Mouse (Mus musculus): ENCODE measurements at regions not wholly inside any gene's neighbourhood (a gene's known extent, or its start where the extent isn't known, plus 50 kb on each side); places are given as distances from the start of the nearest gene placed in this dataset.

GRCm38 (mm10) chr6:82860485-82860884, 79.1 kb downstream of the Sema4f start:
- no peak for DNase-seq (ENCODE audit: low spot score in 2 of 2)

GRCm38 (mm10) chr6:82856218-82856617, 82.0 kb upstream of the Hk2 start:
- no peak for DNase-seq (ENCODE audit: low spot score in 2 of 2)

DNA sequence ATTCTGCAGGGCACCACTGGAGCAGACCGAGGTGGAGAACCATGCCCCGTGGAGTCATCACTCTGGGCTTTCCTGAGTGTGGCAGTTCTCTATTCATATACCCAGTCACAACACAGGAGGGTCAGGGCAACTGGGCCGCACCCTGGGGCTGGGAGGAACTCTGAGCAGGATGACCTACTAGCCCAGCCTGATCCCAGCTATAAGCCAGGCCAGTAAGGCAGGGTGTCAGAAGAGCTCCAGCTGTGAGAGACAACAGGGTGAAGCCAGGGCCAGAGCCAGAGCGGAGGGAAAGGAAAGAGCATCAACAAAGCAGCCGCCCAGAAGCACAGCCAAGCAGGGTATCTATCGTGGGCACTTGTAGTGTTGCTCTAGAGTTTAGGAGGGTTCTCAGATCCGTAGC, 81.1 kb upstream of the Hk2 start:
- no peak for DNase-seq (ENCODE audit: low spot score in 2 of 2)

- DNase-seq (ENCODE audit: low spot score in 2 of 2) = no peak
These were observed 80.5 kb upstream of the Hk2 start for GRCm38 (mm10) chr6:82854780-82855179.

- DNase-seq (ENCODE audit: low spot score in 2 of 2) = no peak
These were observed 80.1 kb upstream of the Hk2 start for GRCm38 (mm10) chr6:82854338-82854737.

GRCm38 (mm10) chr6:82853076-82853475, 78.8 kb upstream of the Hk2 start:
- DNase-seq (ENCODE audit: low spot score in 2 of 2) = peak; percentile 26 to 64

GRCm38 (mm10) chr6:82850556-82850955, 76.3 kb upstream of the Hk2 start:
- no peak for DNase-seq (ENCODE audit: low spot score in 2 of 2)

DNA sequence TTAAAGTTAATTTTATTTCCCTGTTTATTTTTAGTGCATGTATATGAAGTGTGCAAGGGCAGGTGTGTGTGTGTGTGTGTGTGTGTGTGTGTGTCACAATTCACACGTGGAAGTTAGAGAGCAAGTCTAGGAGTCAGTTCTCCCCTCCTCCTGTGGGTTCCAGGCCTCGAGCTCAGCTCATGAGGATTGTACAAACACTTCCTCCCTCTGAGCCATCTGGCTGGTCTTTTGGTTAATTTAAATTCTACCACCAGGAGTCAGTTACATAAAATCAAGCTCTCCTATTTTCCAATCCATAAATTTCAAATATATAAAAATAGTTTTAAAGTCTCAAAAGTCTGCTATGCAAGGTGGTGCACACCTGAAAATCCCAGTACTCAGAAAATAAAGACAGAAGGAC, 73.3 kb upstream of the Hk2 start:
- peak in 1 of 2 experiments; percentile 30 for DNase-seq (ENCODE audit: low spot score in 2 of 2)

DNA sequence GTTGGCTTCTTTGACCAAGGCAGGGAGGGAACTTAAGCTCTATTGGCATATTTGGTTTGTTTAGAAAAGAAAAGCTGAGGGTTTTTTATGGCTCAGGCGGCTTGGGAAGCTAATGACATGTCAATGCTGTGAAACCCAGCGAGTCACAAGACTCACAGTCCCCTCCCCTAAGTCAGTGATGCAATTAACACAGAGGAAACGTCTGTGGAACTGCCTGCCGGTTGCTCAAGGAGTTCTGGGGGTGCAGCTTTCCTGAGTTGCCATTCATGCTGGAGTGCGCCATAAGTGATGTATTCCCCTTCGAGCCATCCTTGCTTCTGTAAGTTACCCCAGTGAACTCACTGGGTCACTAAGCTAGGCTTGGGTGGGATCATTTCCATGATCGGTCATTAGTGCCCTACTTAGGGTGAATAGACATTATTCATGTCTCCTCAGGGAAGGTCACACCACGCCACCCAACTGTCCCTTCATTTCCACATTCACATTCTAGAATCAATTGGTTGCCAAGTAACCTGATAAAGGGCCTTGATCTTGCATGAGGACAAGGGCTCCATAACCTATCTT, 72.4 kb upstream of the Hk2 start:
- DNase-seq (ENCODE audit: low spot score in 2 of 2) = no peak

DNA sequence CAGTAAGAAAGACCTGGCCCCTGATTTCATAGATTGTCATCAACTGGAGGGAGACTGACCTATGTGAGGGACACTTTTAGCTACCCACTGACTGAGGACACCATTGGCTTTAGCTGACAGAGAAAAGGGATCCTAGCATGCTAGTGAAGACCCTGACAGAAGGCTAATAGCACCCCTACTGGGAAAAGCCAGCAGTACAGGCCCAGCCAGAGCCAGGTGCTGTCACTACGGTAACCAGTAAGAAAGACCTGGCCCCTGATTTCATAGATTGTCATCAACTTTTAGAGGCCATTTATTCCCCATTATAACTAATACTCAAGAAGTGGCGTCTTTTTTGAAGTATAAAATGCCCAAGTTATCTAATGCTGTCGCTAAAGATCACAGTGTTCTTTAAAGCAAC, 70.2 kb upstream of the Hk2 start:
- peak in 1 of 2 experiments; percentile 13 for DNase-seq (ENCODE audit: low spot score in 2 of 2)

DNA sequence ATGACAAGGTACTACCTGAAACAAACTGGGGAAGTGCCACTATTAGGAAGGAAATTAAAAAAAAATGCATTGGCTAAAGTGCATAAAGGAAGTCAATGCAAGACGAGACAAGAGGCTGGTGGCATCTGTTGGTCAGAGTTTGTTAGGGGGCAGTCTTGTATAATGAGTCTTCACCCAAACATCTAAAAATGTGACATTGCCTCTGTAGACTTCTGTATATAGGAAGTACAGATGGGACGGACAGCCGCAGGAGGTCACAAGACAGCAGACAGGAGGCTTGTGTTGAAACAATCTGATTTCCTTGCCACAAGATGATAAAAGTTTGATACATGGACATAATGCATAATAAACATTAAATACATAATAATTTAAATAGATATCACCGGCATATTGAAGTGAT, 69.6 kb upstream of the Hk2 start:
- no peak for DNase-seq (ENCODE audit: low spot score in 2 of 2)

- no peak for DNase-seq (ENCODE audit: low spot score in 2 of 2)
These were observed 63.0 kb upstream of the Hk2 start for GRCm38 (mm10) chr6:82837246-82837645.

DNA sequence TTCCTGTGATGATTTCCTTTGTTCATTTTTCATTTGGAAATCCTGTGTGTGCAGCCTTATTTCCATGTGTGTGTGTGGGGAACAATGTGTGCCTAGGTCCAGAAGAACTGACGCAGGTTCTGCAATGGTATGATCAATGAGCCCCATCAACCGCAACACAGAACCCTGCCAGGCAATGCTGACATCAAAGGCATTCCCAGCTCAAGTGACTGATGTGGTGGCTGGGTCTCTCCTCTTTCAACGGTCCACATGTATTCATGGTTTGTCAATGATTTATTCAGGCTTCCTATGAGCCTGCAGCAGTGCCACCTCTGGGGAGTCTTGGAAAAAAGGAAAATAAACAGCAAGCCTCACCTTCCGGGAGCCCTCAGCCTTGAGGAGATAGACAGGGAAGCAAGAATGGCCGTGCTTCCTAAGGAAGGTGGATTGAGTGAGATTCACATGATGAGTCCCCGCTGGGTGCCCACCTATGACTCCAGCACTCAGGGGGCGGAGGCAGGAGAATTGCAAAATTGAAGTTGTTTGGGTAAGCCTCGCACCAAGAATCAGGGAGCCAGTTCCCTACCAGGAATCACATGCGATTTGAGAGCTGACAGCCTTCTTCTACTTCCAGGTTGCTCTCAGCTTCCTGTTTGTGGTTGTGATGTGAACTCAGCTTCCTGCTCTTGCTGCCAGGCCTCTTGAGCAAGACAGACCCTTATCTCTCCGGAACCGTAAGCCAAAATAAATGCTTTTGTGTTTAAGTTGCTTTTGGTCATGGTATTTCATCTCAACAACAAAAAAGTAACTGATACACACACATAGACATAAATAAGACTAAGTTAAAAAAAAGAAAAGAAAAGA, 61.2 kb upstream of the Hk2 start:
- no peak for DNase-seq (ENCODE audit: low spot score in 2 of 2)

DNA sequence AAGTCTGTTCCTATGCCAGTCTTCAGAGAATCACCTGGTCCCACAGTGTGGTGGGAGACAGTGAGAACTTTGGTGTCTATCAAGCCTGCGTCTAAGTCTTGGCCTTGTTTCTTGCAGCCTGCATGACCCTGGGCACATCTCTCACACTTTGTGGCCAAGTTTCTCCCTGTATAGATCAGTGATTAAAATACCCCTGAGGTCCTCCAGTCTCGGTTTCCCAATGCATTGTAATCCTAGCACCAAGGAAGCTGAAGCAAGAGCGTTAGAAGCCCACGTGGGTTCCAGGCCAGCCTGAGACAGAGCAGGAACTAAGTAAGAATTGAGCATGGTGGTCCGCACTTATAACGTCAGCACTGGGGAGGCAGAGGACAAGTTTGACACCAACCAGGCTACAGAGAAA, 59.6 kb upstream of the Hk2 start:
- DNase-seq (ENCODE audit: low spot score in 2 of 2) = no peak

DNA sequence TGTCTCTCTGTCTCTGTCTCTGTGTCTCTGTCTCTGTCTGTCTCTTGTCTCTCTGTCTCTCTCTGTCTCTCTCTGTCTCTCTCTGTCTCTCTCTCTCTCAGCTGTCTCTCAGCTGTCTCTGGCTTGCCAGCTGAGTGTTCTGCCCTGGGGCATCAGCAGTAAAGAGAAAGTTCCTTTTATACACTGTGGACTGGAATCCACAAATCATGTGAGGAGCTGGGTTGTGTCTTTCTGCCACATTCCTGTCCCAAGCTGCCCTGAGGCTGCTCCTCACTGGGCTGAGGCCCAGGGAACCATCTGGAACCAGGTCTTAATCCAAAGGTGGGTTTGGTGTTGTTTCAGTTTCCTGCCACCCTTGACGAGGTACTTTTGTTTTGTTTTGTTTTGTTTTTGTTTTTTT, 57.0 kb upstream of the Hk2 start:
- DNase-seq (ENCODE audit: low spot score in 2 of 2) = no peak

GRCm38 (mm10) chr6:82824684-82825083, 50.4 kb upstream of the Hk2 start:
- no peak for DNase-seq (ENCODE audit: low spot score in 2 of 2)

DNA sequence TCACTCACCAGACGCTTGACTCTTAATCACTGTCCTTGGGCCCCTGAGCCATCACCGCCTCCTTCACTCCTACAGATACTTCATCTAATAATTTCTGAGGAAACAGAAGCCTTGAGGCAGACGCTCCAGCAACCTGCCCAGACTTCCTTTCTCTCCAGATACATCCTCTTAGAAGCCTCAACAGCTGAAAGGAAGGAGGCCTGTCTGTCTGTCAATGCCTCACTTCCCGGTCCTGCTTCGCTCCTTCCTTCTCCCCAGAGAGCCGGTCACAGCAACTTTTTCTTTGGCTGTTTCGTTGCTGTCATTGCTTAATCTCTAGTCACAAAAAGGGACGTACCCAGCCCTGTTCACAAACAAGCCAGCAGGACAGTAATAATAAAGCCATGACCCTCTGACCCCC, 50.0 kb upstream of the Hk2 start:
- peak in 1 of 2 experiments; percentile 3 for DNase-seq (ENCODE audit: low spot score in 2 of 2)

Data from layer of hippocampus, postnatal 14 days (tissue).